Mouse (Mus musculus): Measurements from ENCODE around the gene Pex5l. TPM values are rescaled to one million over a fixed set of nuclear protein-coding genes. Genes with fewer than 3 reads are reported as not detected.
A peak's percentile ranks its signal among the peaks of the same experiment; 100 is the strongest.

The Pex5l gene
- polyA plus RNA-seq, 1 experiment from 2014 or later: 0.42 TPM

DNA sequence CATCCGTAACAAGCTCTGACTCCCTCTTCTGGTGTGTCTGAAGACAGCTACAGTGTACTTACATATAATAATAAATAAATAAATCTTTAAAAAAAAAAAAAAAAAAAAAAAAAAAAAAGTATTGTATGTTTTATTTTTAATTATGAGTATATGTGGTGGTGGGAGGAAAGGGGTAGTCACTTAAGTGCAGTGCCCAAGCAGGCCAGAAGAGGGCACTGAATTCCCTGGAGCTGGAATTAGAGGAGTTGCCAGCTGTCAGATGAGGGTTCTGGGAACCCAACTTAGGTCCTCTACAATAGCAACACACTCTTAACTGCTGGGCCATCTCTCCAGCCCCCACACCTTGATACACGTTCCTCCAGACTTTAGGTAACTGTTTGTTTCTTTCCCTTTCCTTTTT is 37.3 kb downstream of the Pex5l start:
- H3K4me2 ChIP-seq: no peak overlapping the region
- WGBS: 84% methylated on average over 1 of the region's 2 CpGs
- H3K4me1 ChIP-seq (ENCODE audit: insufficient read depth): no peaks in the 10 kb centered on the region
- DNase-seq (no peak), ATAC-seq (ENCODE audit: insufficient read depth) (no peak)
- no peaks in the 10 kb centered on the region for H3K27me3 ChIP-seq (ENCODE audit: insufficient read depth, low read length)
- no peaks in the 10 kb centered on the region for H3K9me3 ChIP-seq (ENCODE audit: low read depth, low read length)
- no peak overlapping the region for H3K27ac ChIP-seq (ENCODE audit: low read depth)
- no peak overlapping the region for H3K9ac ChIP-seq
- H3K4me3 ChIP-seq (ENCODE audit: low read depth, low read length): no peak overlapping the region
- TF ChIP-seq CTCF (IDR thresholded peaks at IDR 0.05; ENCODE audit: low read depth): no peak
- no peaks in the 10 kb centered on the region for H3K36me3 ChIP-seq (ENCODE audit: insufficient read depth)

DNA sequence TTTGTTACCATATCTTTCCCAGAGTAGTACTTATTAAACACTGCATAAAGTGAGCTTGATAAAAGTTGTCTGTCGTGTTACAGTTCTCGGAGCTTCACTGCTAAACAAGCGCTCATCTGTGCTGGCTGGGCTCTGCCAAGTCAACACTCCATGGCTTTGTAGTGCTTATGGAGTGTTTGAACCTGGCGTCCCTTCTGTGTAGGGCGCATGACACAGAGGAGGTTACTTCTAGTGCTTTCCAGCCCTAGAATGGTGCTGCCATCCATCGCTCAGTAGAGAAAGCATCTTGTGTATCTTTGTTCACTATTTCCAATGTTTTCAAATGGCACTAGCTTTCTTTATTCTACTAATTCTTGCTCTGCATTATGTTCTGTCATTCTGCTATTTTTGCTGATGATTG is 39.5 kb downstream of the Pex5l start:
- no peak overlapping the region for H3K27ac ChIP-seq (ENCODE audit: low read depth)
- H3K4me1 ChIP-seq (ENCODE audit: insufficient read depth): no peaks in the 10 kb centered on the region
- H3K9ac ChIP-seq: no peak overlapping the region
- no peak overlapping the region for H3K4me2 ChIP-seq
- H3K4me3 ChIP-seq (ENCODE audit: low read depth, low read length): no peak overlapping the region
- H3K27me3 ChIP-seq (ENCODE audit: insufficient read depth, low read length): no peaks in the 10 kb centered on the region
- DNase-seq (no peak), ATAC-seq (ENCODE audit: insufficient read depth) (no peak)
- no peaks in the 10 kb centered on the region for H3K9me3 ChIP-seq (ENCODE audit: low read depth, low read length)
- H3K36me3 ChIP-seq (ENCODE audit: insufficient read depth): no peaks in the 10 kb centered on the region
- no peak for TF ChIP-seq CTCF (IDR thresholded peaks at IDR 0.05; ENCODE audit: low read depth)
- WGBS: 66% methylated on average over 6 of the region's 6 CpGs

- H3K4me2 ChIP-seq: no peak overlapping the region
- no peak for TF ChIP-seq CTCF (IDR thresholded peaks at IDR 0.05; ENCODE audit: low read depth)
- no peak for ATAC-seq (ENCODE audit: insufficient read depth)
Measured at GRCm38 (mm10) chr3:33098550-33099295, 44.3 kb downstream of the Pex5l start.

GRCm38 (mm10) chr3:33093646-33094045 is 49.4 kb downstream of the Pex5l start:
- H3K4me2 ChIP-seq: no peak overlapping the region
- WGBS: 64% methylated on average over 6 of the region's 6 CpGs
- H3K9ac ChIP-seq: no peak overlapping the region
- H3K4me3 ChIP-seq (ENCODE audit: low read depth, low read length): no peak overlapping the region
- TF ChIP-seq CTCF (IDR thresholded peaks at IDR 0.05; ENCODE audit: low read depth): no peak
- H3K4me1 ChIP-seq (ENCODE audit: insufficient read depth): no peaks in the 10 kb centered on the region
- no peaks in the 10 kb centered on the region for H3K9me3 ChIP-seq (ENCODE audit: low read depth, low read length)
- no peak overlapping the region for H3K27ac ChIP-seq (ENCODE audit: low read depth)
- H3K36me3 ChIP-seq (ENCODE audit: insufficient read depth): no peaks in the 10 kb centered on the region
- no peak for DNase-seq
- no peak for ATAC-seq (ENCODE audit: insufficient read depth)
- H3K27me3 ChIP-seq (ENCODE audit: insufficient read depth, low read length): no peaks in the 10 kb centered on the region

More at GRCm38 (mm10) chr3:33098550-33099295, 44.3 kb downstream of the Pex5l start:
- Histone ChIP-seq H3K9me3 (ENCODE audit: low read depth, low read length) (no peaks in the 10 kb centered on the region), H3K4me3 (ENCODE audit: low read depth, low read length) (no peak overlapping the region), H3K27ac (ENCODE audit: low read depth) (no peak overlapping the region), H3K27me3 (ENCODE audit: insufficient read depth, low read length) (no peaks in the 10 kb centered on the region), H3K9ac (no peak overlapping the region), H3K36me3 (ENCODE audit: insufficient read depth) (no peaks in the 10 kb centered on the region), H3K4me1 (ENCODE audit: insufficient read depth) (no peaks in the 10 kb centered on the region)
- DNase-seq: no peak
- 69% methylated on average over 9 of the region's 9 CpGs for WGBS

DNA sequence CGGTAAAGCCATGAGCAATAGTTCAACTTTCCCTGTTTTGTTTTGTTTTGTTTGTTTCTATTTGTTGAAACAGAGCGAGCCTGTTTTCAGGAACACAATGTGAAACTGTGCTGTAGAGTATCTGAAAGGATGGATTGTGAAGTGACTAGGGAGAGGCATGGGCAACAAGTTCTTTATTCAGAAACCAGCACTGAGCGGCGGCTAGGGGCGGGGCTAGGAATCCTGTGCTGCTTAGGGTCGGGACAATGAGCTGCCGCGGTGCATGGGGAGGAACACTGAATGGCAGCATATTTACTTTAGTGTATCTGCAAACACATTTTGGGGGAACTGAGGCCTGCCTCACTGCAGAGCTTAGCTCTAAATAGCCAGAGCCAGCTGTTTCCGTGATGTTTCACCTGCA is 53.0 kb downstream of the Pex5l start:
- peak; percentile 13 for DNase-seq
- Histone ChIP-seq H3K27ac (ENCODE audit: low read depth) (no peak overlapping the region), H3K4me1 (ENCODE audit: insufficient read depth) (no peaks in the 10 kb centered on the region), H3K36me3 (ENCODE audit: insufficient read depth) (no peaks in the 10 kb centered on the region), H3K4me2 (no peak overlapping the region), H3K9me3 (ENCODE audit: low read depth, low read length) (no peaks in the 10 kb centered on the region), H3K27me3 (ENCODE audit: insufficient read depth, low read length) (no peaks in the 10 kb centered on the region), H3K4me3 (ENCODE audit: low read depth, low read length) (no peak overlapping the region), H3K9ac (no peak overlapping the region)
- TF ChIP-seq CTCF (IDR thresholded peaks at IDR 0.05; ENCODE audit: low read depth): no peak
- WGBS: 25% methylated on average over 9 of the region's 9 CpGs
- ATAC-seq (ENCODE audit: insufficient read depth): no peak

DNA sequence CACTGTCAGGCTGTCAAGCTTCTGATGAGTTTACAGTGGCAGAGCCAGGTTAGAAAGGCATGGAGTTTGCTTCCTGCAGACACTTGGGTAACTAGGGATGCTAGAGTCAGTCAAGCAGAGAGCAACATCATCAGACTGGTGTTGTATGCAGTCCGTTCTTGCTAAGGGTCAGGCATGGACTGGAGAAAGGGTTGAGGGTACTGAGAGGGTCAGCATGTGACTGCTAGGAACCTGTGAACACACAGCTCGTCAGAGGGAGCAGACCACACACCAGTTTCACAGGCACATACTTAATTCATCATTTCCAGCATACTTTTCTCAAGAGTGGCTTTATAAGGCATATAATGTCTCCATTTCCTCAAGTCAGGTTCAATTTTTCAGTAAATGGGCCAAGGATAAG is 53.6 kb downstream of the Pex5l start:
- Histone ChIP-seq H3K9me3 (ENCODE audit: low read depth, low read length) (no peaks in the 10 kb centered on the region), H3K9ac (no peak overlapping the region), H3K36me3 (ENCODE audit: insufficient read depth) (no peaks in the 10 kb centered on the region), H3K27me3 (ENCODE audit: insufficient read depth, low read length) (no peaks in the 10 kb centered on the region), H3K4me1 (ENCODE audit: insufficient read depth) (no peaks in the 10 kb centered on the region), H3K4me3 (ENCODE audit: low read depth, low read length) (no peak overlapping the region), H3K27ac (ENCODE audit: low read depth) (no peak overlapping the region), H3K4me2 (no peak overlapping the region)
- no peak for TF ChIP-seq CTCF (IDR thresholded peaks at IDR 0.05; ENCODE audit: low read depth)
- WGBS: 40% methylated on average over 2 of the region's 2 CpGs
- ATAC-seq (ENCODE audit: insufficient read depth): no peak
- DNase-seq: no peak

GRCm38 (mm10) chr3:33088276-33088675 is 54.8 kb downstream of the Pex5l start:
- DNase-seq: no peak
- no peak for ATAC-seq (ENCODE audit: insufficient read depth)

More at GRCm38 (mm10) chr3:33088276-33088675, 54.8 kb downstream of the Pex5l start:
- H3K27me3 ChIP-seq (ENCODE audit: insufficient read depth, low read length): no peaks in the 10 kb centered on the region
- no peaks in the 10 kb centered on the region for H3K36me3 ChIP-seq (ENCODE audit: insufficient read depth)
- H3K4me2 ChIP-seq: no peak overlapping the region
- no peak overlapping the region for H3K4me3 ChIP-seq (ENCODE audit: low read depth, low read length)
- no peak for TF ChIP-seq CTCF (IDR thresholded peaks at IDR 0.05; ENCODE audit: low read depth)
- H3K9me3 ChIP-seq (ENCODE audit: low read depth, low read length): no peaks in the 10 kb centered on the region
- H3K9ac ChIP-seq: no peak overlapping the region
- H3K27ac ChIP-seq (ENCODE audit: low read depth): no peak overlapping the region
- H3K4me1 ChIP-seq (ENCODE audit: insufficient read depth): no peaks in the 10 kb centered on the region
- WGBS: 59% methylated on average over 4 of the region's 4 CpGs

Measured in lung, embryonic 14.5 days (tissue).